In the genomic region with DNA sequence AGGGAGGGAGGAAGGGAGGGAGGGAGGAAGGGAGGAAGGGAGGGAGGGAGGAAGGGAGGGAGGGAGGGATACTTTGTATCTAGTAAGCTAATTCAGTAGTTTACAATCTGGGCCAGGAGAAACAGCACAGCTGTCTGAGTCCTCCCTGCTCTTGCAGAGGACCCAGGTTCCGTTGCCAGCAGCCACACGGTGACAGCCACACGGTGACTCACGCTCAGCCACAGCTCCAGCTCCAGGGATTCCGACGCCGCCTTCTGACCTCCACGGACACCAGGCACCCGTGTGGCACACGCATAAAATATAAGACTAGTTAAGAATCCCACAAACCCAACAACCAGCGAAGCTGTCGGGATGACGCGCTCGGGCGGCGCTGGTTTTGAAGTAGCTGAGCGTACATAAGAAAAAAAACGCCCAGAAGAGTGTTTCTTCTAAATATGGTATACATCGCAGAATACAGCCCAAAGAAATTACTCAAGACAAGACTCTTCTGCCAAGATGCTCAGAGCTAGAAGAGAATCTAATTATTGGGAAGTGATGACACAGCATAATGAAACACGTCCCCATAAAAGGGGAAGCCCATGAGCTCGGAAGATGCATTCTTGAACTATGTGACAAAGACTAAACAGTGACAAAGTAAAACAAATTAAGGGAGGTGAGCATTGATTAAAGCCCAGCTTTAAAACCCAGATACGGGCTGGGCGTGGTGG, we compare ENCODE assay signal across 8 mouse cellular contexts. TPM values are rescaled to one million over a fixed set of nuclear protein-coding genes. Genes with fewer than 3 reads are reported as not detected.
A peak's percentile ranks its signal among the peaks of the same experiment; 100 is the strongest.
DNase-seq lines count a peak whose midpoint lies in the region; ATAC-seq lines count a peak whose summit lies in the region.
"Had no signal": no experiment of that assay in that cellular context is flagged by ENCODE, and none has a peak within 500 bp of the region (broad histone marks: within the 10 kb centered on the region; RNA-seq: fewer than 3 reads in every experiment).

No protein-coding gene starts in this region.

- WGBS in kidney, embryonic 15.5 days = 85% methylated on average over 24 of the region's 24 CpGs
- WGBS in intestine, embryonic 16.5 days = 77% methylated on average over 24 of the region's 24 CpGs

- H3K9me3 ChIP-seq in kidney, embryonic 15.5 days (replicated peaks) = no peaks in the 10 kb centered on the region
- no peaks in the 10 kb centered on the region for H3K9me3 ChIP-seq in intestine, embryonic 16.5 days (ENCODE audit: control insufficient read depth, low read length)
- H3K9me3 ChIP-seq: liver, embryonic 13.5 days had no signal

- H3K36me3 ChIP-seq in kidney, embryonic 15.5 days = peaks cover 27% of the 10 kb centered on the region
- H3K36me3 ChIP-seq in intestine, embryonic 16.5 days (ENCODE audit: control insufficient read depth, insufficient read depth, low read length) = peaks cover 11% of the 10 kb centered on the region

- no peak overlapping the region for H3K27ac ChIP-seq in kidney, embryonic 15.5 days
- H3K27ac ChIP-seq in intestine, embryonic 16.5 days (ENCODE audit: low read length) = peak overlapping the region; percentile 67
- H3K27ac ChIP-seq: liver, embryonic 13.5 days had no signal

- no peak for ATAC-seq in kidney, embryonic 15.5 days (replicated peaks; ENCODE audit: low FRiP score)
- no peak for ATAC-seq in intestine, embryonic 16.5 days
- 0 out of 2 replicates have a peak, but pooled peaks have one; percentile 34 for ATAC-seq in neutrophil, adult 5-6 weeks (ENCODE audit: extremely low read depth, insufficient number of reproducible peaks, low FRiP score, poor library complexity, severe bottlenecking)

- H3K9ac ChIP-seq in kidney, embryonic 15.5 days = no peak overlapping the region
- no peak overlapping the region for H3K9ac ChIP-seq in intestine, embryonic 16.5 days (ENCODE audit: low read depth, low read length)
- H3K9ac ChIP-seq: liver, embryonic 13.5 days had no signal

- no peak overlapping the region for H3K4me3 ChIP-seq in kidney, embryonic 15.5 days (replicated peaks)
- no peak overlapping the region for H3K4me3 ChIP-seq in intestine, embryonic 16.5 days (ENCODE audit: low read length)
- H3K4me3 ChIP-seq: liver, embryonic 13.5 days had no signal

- no peak overlapping the region for H3K4me2 ChIP-seq in kidney, embryonic 15.5 days
- no peak overlapping the region for H3K4me2 ChIP-seq in intestine, embryonic 16.5 days (ENCODE audit: low read depth, low read length)
- H3K4me2 ChIP-seq: liver, embryonic 13.5 days had no signal

- peak; percentile 45 for DNase-seq in kidney, postnatal 10 days
- peak; percentile 49 for DNase-seq in brain, adult 2 months (ENCODE audit: low read depth, low spot score)
- no peak for DNase-seq in kidney, adult 11 months
- no peak for DNase-seq in retina, embryonic 14.5 days (ENCODE audit: low spot score)
- DNase-seq: liver, embryonic 13.5 days had no signal

- no peaks in the 10 kb centered on the region for H3K27me3 ChIP-seq in kidney, embryonic 15.5 days
- H3K27me3 ChIP-seq in intestine, embryonic 16.5 days (replicated peaks; ENCODE audit: control insufficient read depth, insufficient read depth, low read length) = no peaks in the 10 kb centered on the region
- H3K27me3 ChIP-seq: liver, embryonic 13.5 days had no signal

- H3K4me1 ChIP-seq in kidney, embryonic 15.5 days = peaks cover 21% of the 10 kb centered on the region
- H3K4me1 ChIP-seq in intestine, embryonic 16.5 days (ENCODE audit: control insufficient read depth, insufficient read depth, low read length) = peaks cover 19% of the 10 kb centered on the region
- H3K4me1 ChIP-seq: liver, embryonic 13.5 days had no signal

RNA-seq across cellular contexts. Expression of a gene that starts 42.0 kb away (rescaled TPM):
- polyA plus RNA-seq in kidney, embryonic 15.5 days (2015; fragmentation: Nextera tagmentation; extraction: Ambion mirVana) = 79.9 and 81.6 TPM in 2 replicates
- 42.1 and 46.8 TPM in 2 replicates for polyA plus RNA-seq in intestine, embryonic 16.5 days (2015; fragmentation: Nextera tagmentation; extraction: Ambion mirVana)
- total RNA-seq in neutrophil, adult 5-6 weeks (2017) = 34.4 and 42.8 TPM in 2 replicates

Comparison
In these comparisons a context has a peak if more than half of its experiments do, and no peak if none do; other contexts are left out.
1. DNase-seq: peak in kidney, postnatal 10 days (single experiment) and brain, adult 2 months (single experiment); none in kidney, adult 11 months (single experiment) and retina, embryonic 14.5 days (single experiment).